8 mouse cellular contexts compared by ENCODE assay signal in the genomic region with DNA sequence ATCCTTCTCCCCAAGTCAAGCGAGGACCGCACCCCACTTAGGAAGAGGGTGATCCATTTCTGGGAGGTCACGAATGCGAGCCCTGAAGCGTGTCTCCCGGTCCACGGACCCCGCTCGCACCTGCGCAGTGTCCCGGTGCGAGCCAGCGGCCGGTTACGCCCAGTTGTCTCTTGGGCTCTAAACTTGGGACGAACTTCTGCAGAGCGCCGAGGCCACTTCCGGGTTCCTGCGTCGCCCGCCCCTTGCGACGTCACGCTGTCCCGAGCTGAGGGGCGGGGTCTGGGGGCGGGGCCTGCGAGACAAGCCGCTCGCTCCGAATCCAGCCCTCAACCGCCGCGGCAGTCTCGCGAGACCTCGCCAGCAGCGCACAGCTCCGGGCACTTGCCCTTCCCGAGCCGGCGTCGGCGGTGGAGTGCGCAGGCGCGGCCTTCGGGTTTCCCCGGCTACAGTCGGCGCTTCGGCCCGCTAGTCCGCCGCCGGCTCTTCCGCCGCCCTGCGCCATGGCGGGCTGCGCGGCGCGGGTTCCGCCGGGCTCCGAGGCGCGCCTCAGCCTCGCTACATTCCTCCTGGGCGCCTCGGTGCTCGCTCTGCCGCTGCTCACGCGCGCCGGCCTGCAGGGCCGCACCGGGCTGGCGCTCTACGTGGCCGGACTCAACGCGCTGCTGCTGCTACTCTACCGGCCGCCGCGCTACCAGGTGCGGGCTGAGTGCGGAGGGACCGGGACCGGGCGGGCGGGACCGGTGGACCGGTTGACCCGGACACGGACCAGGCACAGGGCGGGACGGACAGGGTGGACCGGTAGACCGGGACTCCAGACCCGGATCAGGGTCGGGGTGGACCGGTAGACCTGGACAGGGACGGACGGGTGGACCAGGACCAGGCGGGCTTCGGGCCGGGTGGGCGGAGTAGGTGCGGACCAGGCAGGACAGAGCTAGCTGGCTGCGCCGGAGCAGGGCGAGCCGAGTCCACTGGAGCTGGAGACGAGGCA. TPM values are rescaled to one million over a fixed set of nuclear protein-coding genes. Genes with fewer than 3 reads are reported as not detected.
DNase-seq lines count a peak whose midpoint lies in the region; ATAC-seq and TF ChIP-seq lines count a peak whose summit lies in the region.

A gene (plus strand): TSS at position 354 of the 988 bp plus-strand sequence.

- H3K9me3 ChIP-seq in hindbrain, postnatal 0 days (ENCODE audit: low read length): no peaks in the 10 kb centered on the region

- DNase-seq in ZHBTc4 (ENCODE audit: low read depth, low spot score): peak; percentile 100
- DNase-seq in gastrocnemius, adult 2 months: peak; percentile 100
- DNase-seq in hindbrain, postnatal 0 days (ENCODE audit: low spot score): peak; percentile 100
- DNase-seq in left cerebral cortex, adult 2 months (ENCODE audit: extremely low spot score in 1 of 2, low spot score in 2 of 2): peak; percentile 100
- DNase-seq in right cerebral cortex, adult 2 months (ENCODE audit: low spot score in 2 of 2): peak; percentile 98 to 99
- DNase-seq in urinary bladder, postnatal 14 days (ENCODE audit: low spot score): peak; percentile 100

- peak; percentile 80 for ATAC-seq in common myeloid progenitor, adult 5-6 weeks (replicated peaks; ENCODE audit: low read depth, poor library complexity, severe bottlenecking)
- ATAC-seq in hindbrain, postnatal 0 days: peak; percentile 96
- peak; percentile 89 for ATAC-seq in megakaryocyte, adult 5-6 weeks (ENCODE audit: poor library complexity, severe bottlenecking)

- intact Hi-C loops in gastrocnemius, adult 2 months (cut with DNase I): no loop called here
- intact Hi-C loops in left cerebral cortex, adult 2 months (cut with DNase I): no loop called here

- TF ChIP-seq CTCF in gastrocnemius, adult 2 months (IDR thresholded peaks at IDR 0.05): no peak
- TF ChIP-seq CTCF in hindbrain, postnatal 0 days (IDR thresholded peaks at IDR 0.05; ENCODE audit: low read depth): no peak
- TF ChIP-seq CTCF in left cerebral cortex, adult 2 months (IDR thresholded peaks at IDR 0.05): no peak

- peaks cover 8% of the 10 kb centered on the region; the same call in 1 of the 2 replicates for H3K4me1 ChIP-seq in hindbrain, postnatal 0 days (ENCODE audit: insufficient read depth, low read length)

- H3K9ac ChIP-seq in hindbrain, postnatal 0 days (replicated peaks; ENCODE audit: low read length): peak within 1 kb of the TSS; percentile 94

- peaks cover 15% of the 10 kb centered on the region; the same call in 1 of the 2 replicates for H3K36me3 ChIP-seq in hindbrain, postnatal 0 days (ENCODE audit: insufficient read depth, low read length)

- under 1% methylated on average over 104 of the region's 119 CpGs for WGBS in hindbrain, postnatal 0 days

- peak within 1 kb of the TSS; percentile 89 for H3K27ac ChIP-seq in gastrocnemius, adult 2 months
- H3K27ac ChIP-seq in hindbrain, postnatal 0 days: peak within 1 kb of the TSS; percentile 76
- peak within 1 kb of the TSS; percentile 88 for H3K27ac ChIP-seq in left cerebral cortex, adult 2 months

- peak within 1 kb of the TSS; percentile 83 for H3K4me3 ChIP-seq in gastrocnemius, adult 2 months
- peak within 1 kb of the TSS; percentile 75 for H3K4me3 ChIP-seq in hindbrain, postnatal 0 days (ENCODE audit: low read length)
- H3K4me3 ChIP-seq in left cerebral cortex, adult 2 months: peak within 1 kb of the TSS; percentile 78

- H3K4me2 ChIP-seq in hindbrain, postnatal 0 days (ENCODE audit: low read depth, low read length): peak within 1 kb of the TSS; percentile 88

- H3K27me3 ChIP-seq in hindbrain, postnatal 0 days (ENCODE audit: insufficient read depth, low read length): peaks cover 12% of the 10 kb centered on the region

RNA-seq across cellular contexts. Expression of the gene that starts here (rescaled TPM):
- total RNA-seq in common myeloid progenitor, adult 5-6 weeks (2017): 12.2 and 17.7 TPM in 2 replicates
- 10 to 100 TPM; 18.1 to 19.3 TPM for total RNA-seq in gastrocnemius, adult 2 months (2021)
- total RNA-seq in hindbrain, postnatal 0 days (2014; rRNA removed): 35.3 and 42.6 TPM in 2 replicates
- polyA plus RNA-seq in hindbrain, postnatal 0 days (2015; fragmentation: Nextera tagmentation; extraction: Ambion mirVana): 15.9 and 16.4 TPM in 2 replicates
- total RNA-seq in left cerebral cortex, adult 2 months (2021): 10 to 100 TPM; 49.8 to 54.3 TPM
- total RNA-seq in megakaryocyte, adult 5-6 weeks (2015): 8.7 and 9.3 TPM in 2 replicates
- total RNA-seq in megakaryocyte, adult 5-6 weeks (2017): 9.7 and 11.9 TPM in 2 replicates

Comparison
In these comparisons a context has a peak if more than half of its experiments do, and no peak if none do; other contexts are left out.
1. Peak in every context shown above with its lines: DNase-seq, ATAC-seq, H3K4me3 ChIP-seq and H3K27ac ChIP-seq.